Comparison of ENCODE assay signal across 13 mouse cellular contexts in the genomic region with DNA sequence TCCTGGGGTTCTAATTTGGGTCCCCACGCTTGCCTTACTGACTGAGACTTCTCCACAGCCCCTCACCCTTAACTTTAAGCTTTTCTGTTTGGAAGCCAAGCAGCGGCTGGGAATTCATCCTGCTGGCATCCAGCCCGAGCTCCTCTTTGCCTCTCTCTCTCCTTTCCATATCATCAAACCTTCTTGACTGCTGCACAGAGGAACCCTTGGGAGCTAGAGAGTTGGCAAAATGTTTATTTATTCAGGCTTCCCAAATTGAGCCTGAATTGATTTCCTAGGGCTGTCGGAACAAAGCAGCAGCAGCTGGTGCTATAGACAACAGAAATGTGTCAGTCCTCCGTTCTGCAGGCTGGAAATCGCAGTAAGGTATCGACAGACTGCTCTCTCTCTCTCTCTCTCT. TPM values are rescaled to one million over a fixed set of nuclear protein-coding genes. Genes with fewer than 3 reads are reported as not detected.
DNase-seq lines count a peak whose midpoint lies in the region; ATAC-seq and TF ChIP-seq lines count a peak whose summit lies in the region.
"Had no signal": no experiment of that assay in that cellular context is flagged by ENCODE, and none has a peak within 500 bp of the region (broad histone marks: within the 10 kb centered on the region; RNA-seq: fewer than 3 reads in every experiment).

No protein-coding gene starts in this region.

- H3K4me1 ChIP-seq in heart, postnatal 0 days (ENCODE audit: control insufficient read depth, insufficient read depth), result 0 out of 2 replicates have a peak, but pooled peaks cover 3% of the 10 kb centered on the region
- 0 out of 2 replicates have a peak, but pooled peaks cover 19% of the 10 kb centered on the region for H3K4me1 ChIP-seq in forebrain, postnatal 0 days (ENCODE audit: insufficient read depth)
- peaks cover 5% of the 10 kb centered on the region for H3K4me1 ChIP-seq in midbrain, postnatal 0 days (ENCODE audit: insufficient read depth, low read length)

- H3K27ac ChIP-seq in heart, postnatal 0 days (ENCODE audit: low read depth), result no peak overlapping the region
- H3K27ac ChIP-seq in forebrain, postnatal 0 days (ENCODE audit: low read depth, low read length), result peak overlapping the region; percentile 50
- peak overlapping the region; percentile 47; the same call in 1 of the 2 replicates for H3K27ac ChIP-seq in midbrain, postnatal 0 days (ENCODE audit: low read depth, low read length)
- H3K27ac ChIP-seq: intestine, embryonic 15.5 days had no signal

- whole genome bisulfite sequencing in heart, postnatal 0 days, result 34% methylated on average over 7 of the region's 7 CpGs
- WGBS in forebrain, postnatal 0 days, result 9% methylated on average over 7 of the region's 7 CpGs
- 11% methylated on average over 7 of the region's 7 CpGs for WGBS in midbrain, postnatal 0 days

- no peak for TF ChIP-seq CTCF in heart, postnatal 0 days (IDR thresholded peaks at IDR 0.05; ENCODE audit: low read depth)
- TF ChIP-seq CTCF in forebrain, postnatal 0 days (IDR thresholded peaks at IDR 0.05; ENCODE audit: low read depth), result no peak
- no peak for TF ChIP-seq CTCF in midbrain, postnatal 0 days (IDR thresholded peaks at IDR 0.05)

- no peak for TF ChIP-seq EP300 in heart, postnatal 0 days (IDR thresholded peaks at IDR 0.05; ENCODE audit: low read depth)

- no peak overlapping the region for H3K4me3 ChIP-seq in heart, postnatal 0 days (ENCODE audit: low read depth, low read length)
- H3K4me3 ChIP-seq in forebrain, postnatal 0 days (ENCODE audit: low read depth, low read length), result no peak overlapping the region
- H3K4me3 ChIP-seq in midbrain, postnatal 0 days (ENCODE audit: low read depth, low read length), result no peak overlapping the region
- H3K4me3 ChIP-seq: heart, embryonic 12.5 days; intestine, embryonic 15.5 days had no signal

- H3K4me2 ChIP-seq in heart, postnatal 0 days (ENCODE audit: low read depth, low read length), result no peak overlapping the region
- H3K4me2 ChIP-seq in forebrain, postnatal 0 days (ENCODE audit: low read depth), result no peak overlapping the region; the same call in 1 of the 2 replicates
- H3K4me2 ChIP-seq in midbrain, postnatal 0 days (ENCODE audit: low read depth, low read length, poor library complexity, severe bottlenecking), result peak overlapping the region; percentile 15; the same call in 1 of the 2 replicates
- H3K4me2 ChIP-seq: heart, embryonic 12.5 days; intestine, embryonic 15.5 days had no signal

- DNase-seq in heart, postnatal 0 days (ENCODE audit: low spot score), result peak; percentile 34
- DNase-seq in heart, adult 9 months (ENCODE audit: low spot score in 2 of 2), result no peak
- peak; percentile 72 to 75 for DNase-seq in right cerebral cortex, postnatal 10 days (ENCODE audit: low spot score in 2 of 2)
- no peak for DNase-seq in right cerebral cortex, postnatal 25 days
- DNase-seq in forebrain, postnatal 0 days, result peak; percentile 72
- peak; percentile 86 for DNase-seq in midbrain, postnatal 0 days (ENCODE audit: low spot score)
- DNase-seq in lung, postnatal 10 days, result no peak
- no peak for DNase-seq in urinary bladder, postnatal 25 days (ENCODE audit: low spot score)
- DNase-seq: adrenal gland, postnatal 14 days; cerebellum, adult 18-20 months; thymus, postnatal 36 days had no signal

- peaks cover 8% of the 10 kb centered on the region for H3K27me3 ChIP-seq in heart, postnatal 0 days (ENCODE audit: control insufficient read depth, insufficient read depth, low read length)
- no peaks in the 10 kb centered on the region for H3K27me3 ChIP-seq in forebrain, postnatal 0 days (ENCODE audit: insufficient read depth, low read length)
- no peaks in the 10 kb centered on the region for H3K27me3 ChIP-seq in midbrain, postnatal 0 days (ENCODE audit: insufficient read depth, low read length)
- H3K27me3 ChIP-seq: intestine, embryonic 15.5 days had no signal

- no peaks in the 10 kb centered on the region for H3K9me3 ChIP-seq in heart, postnatal 0 days (replicated peaks; ENCODE audit: control insufficient read depth, low read length)
- no peaks in the 10 kb centered on the region for H3K9me3 ChIP-seq in forebrain, postnatal 0 days (ENCODE audit: low read length)
- no peaks in the 10 kb centered on the region for H3K9me3 ChIP-seq in midbrain, postnatal 0 days (ENCODE audit: low read length)
- H3K9me3 ChIP-seq: heart, embryonic 12.5 days; intestine, embryonic 15.5 days had no signal

- H3K9ac ChIP-seq in heart, postnatal 0 days (replicated peaks; ENCODE audit: low read depth, low read length), result no peak overlapping the region
- no peak overlapping the region for H3K9ac ChIP-seq in forebrain, postnatal 0 days
- no peak overlapping the region for H3K9ac ChIP-seq in midbrain, postnatal 0 days (replicated peaks; ENCODE audit: low read length, poor library complexity, severe bottlenecking)
- H3K9ac ChIP-seq: heart, embryonic 12.5 days; intestine, embryonic 15.5 days had no signal

- ATAC-seq in heart, postnatal 0 days (ENCODE audit: insufficient read depth, low read depth), result no peak
- peak; percentile 38 for ATAC-seq in forebrain, postnatal 0 days
- no peak for ATAC-seq in midbrain, postnatal 0 days (ENCODE audit: low FRiP score)
- ATAC-seq: intestine, embryonic 15.5 days had no signal

- no peaks in the 10 kb centered on the region for H3K36me3 ChIP-seq in heart, postnatal 0 days (replicated peaks; ENCODE audit: control insufficient read depth, insufficient read depth, low read length)
- H3K36me3 ChIP-seq in forebrain, postnatal 0 days (ENCODE audit: insufficient read depth), result no peaks in the 10 kb centered on the region
- no peaks in the 10 kb centered on the region for H3K36me3 ChIP-seq in midbrain, postnatal 0 days (ENCODE audit: insufficient read depth, low read length)
- H3K36me3 ChIP-seq: heart, embryonic 12.5 days; intestine, embryonic 15.5 days had no signal

RNA-seq across cellular contexts. Expression of a gene that starts 4.5 kb away (rescaled TPM):
- total RNA-seq in heart, postnatal 0 days (2014; rRNA removed; ENCODE audit: low replicate concordance), result 4.8 and 7.7 TPM in 2 replicates
- polyA plus RNA-seq in heart, postnatal 0 days (2015; fragmentation: Nextera tagmentation; extraction: Ambion mirVana), result 6.0 and 7.1 TPM in 2 replicates
- total RNA-seq in forebrain, postnatal 0 days (2014; rRNA removed), result 19.2 and 23.4 TPM in 2 replicates
- 16.4 and 18.0 TPM in 2 replicates for polyA plus RNA-seq in forebrain, postnatal 0 days (2015; fragmentation: Nextera tagmentation; extraction: Ambion mirVana)
- 20.2 and 29.3 TPM in 2 replicates for total RNA-seq in midbrain, postnatal 0 days (2014; rRNA removed)
- 21.7 and 28.5 TPM in 2 replicates for polyA plus RNA-seq in midbrain, postnatal 0 days (2015; fragmentation: Nextera tagmentation; extraction: Ambion mirVana)

RNA-seq across cellular contexts. Expression of a gene that starts 25.0 kb away (rescaled TPM):
- total RNA-seq in heart, postnatal 0 days (2014; rRNA removed; ENCODE audit: low replicate concordance), result 46.0 and 58.6 TPM in 2 replicates
- 148 and 153 TPM in 2 replicates for polyA plus RNA-seq in heart, postnatal 0 days (2015; fragmentation: Nextera tagmentation; extraction: Ambion mirVana)
- total RNA-seq in forebrain, postnatal 0 days (2014; rRNA removed), result 30.8 and 33.0 TPM in 2 replicates
- polyA plus RNA-seq in forebrain, postnatal 0 days (2015; fragmentation: Nextera tagmentation; extraction: Ambion mirVana), result 58.5 and 64.2 TPM in 2 replicates
- 28.8 and 31.0 TPM in 2 replicates for total RNA-seq in midbrain, postnatal 0 days (2014; rRNA removed)
- polyA plus RNA-seq in midbrain, postnatal 0 days (2015; fragmentation: Nextera tagmentation; extraction: Ambion mirVana), result 66.0 and 67.1 TPM in 2 replicates

Comparison
In these comparisons a context has a peak if more than half of its experiments do, and no peak if none do; other contexts are left out.
1. DNase-seq: peak in heart, postnatal 0 days (single experiment), right cerebral cortex, postnatal 10 days (2 of 2), forebrain, postnatal 0 days (single experiment) and midbrain, postnatal 0 days (single experiment); none in heart, adult 9 months (0 of 2), right cerebral cortex, postnatal 25 days (single experiment), lung, postnatal 10 days (single experiment) and urinary bladder, postnatal 25 days (single experiment).